Mouse (Mus musculus): Measurements from ENCODE around the gene Znrf4.

DNA sequence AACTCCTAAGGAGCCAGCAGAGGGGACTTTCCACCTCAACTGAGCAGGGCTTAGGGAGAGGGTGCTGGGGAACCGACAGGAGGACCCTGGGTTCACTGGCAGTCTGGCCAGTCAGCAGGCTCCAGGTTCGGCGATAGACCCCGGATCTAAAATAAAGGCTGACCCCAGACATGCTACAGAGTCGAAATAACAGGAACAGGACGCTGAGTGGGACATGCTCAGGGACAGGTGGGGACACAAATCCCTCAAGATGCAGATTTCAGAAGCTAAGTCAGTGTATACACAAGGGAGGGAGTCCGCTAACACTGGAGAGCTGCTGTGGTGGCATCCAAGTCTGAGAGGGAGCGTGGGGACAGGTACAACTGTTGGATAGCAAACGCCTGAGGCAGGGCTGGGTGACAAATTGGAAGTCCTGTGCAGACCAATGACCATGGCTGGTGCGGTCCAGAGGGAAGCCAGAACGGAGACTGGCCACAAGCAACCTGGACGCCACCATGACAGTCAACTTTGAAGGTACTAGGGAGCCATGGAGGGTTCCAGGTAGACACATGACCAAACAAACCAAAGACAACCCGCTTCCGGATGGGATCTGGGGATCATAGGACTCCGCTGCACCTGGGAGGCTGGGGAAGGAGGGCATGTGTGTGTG is 5.7 kb downstream of the Znrf4 start:
- TF ChIP-seq CTCF (IDR thresholded peaks at IDR 0.05; ENCODE audit: extremely low read depth, insufficient read length, insufficient replicate concordance, low read depth, low read length) (no peak), POLR2A (IDR thresholded peaks at IDR 0.05; ENCODE audit: low read depth, low read length) (no peak)
